Mouse (Mus musculus): ENCODE data around the gene Sh3pxd2a. TPM values are rescaled to one million over a fixed set of nuclear protein-coding genes. Genes with fewer than 3 reads are reported as not detected.

Sh3pxd2a gene
- polyA plus RNA-seq, 1 experiment from 2014 or later = 1.7 TPM

- H3K36me3 ChIP-seq = peaks cover 62% of the 10 kb centered on the region
- peaks cover 15% of the 10 kb centered on the region; the same call in 1 of the 2 replicates for H3K27me3 ChIP-seq (ENCODE audit: low read depth, poor library complexity, severe bottlenecking)
- no peaks in the 10 kb centered on the region for H3K9me3 ChIP-seq (replicated peaks)
- peak overlapping the region; percentile 70 for H3K27ac ChIP-seq (replicated peaks)
- H3K4me1 ChIP-seq = peaks cover 46% of the 10 kb centered on the region
- no peak for DNase-seq (ENCODE audit: low spot score)
- WGBS = 69% methylated on average over 17 of the region's 17 CpGs
- no peak overlapping the region for H3K4me3 ChIP-seq
Observed at GRCm38 (mm10) chr19:47286886-47287450, 177.2 kb downstream of the Sh3pxd2a start.

GRCm38 (mm10) chr19:47285581-47285980 is 178.6 kb downstream of the Sh3pxd2a start:
- no peaks in the 10 kb centered on the region for H3K9me3 ChIP-seq (replicated peaks)
- H3K4me3 ChIP-seq = no peak overlapping the region
- H3K4me1 ChIP-seq = peaks cover 32% of the 10 kb centered on the region
- WGBS = 81% methylated on average over 6 of the region's 6 CpGs
- peaks cover 15% of the 10 kb centered on the region; the same call in 1 of the 2 replicates for H3K27me3 ChIP-seq (ENCODE audit: low read depth, poor library complexity, severe bottlenecking)
- no peak for DNase-seq (ENCODE audit: low spot score)
- 0 out of 2 replicates have a peak overlapping the region, but pooled peaks have one; percentile 70 for H3K27ac ChIP-seq (replicated peaks)
- H3K36me3 ChIP-seq = peaks cover 73% of the 10 kb centered on the region

DNA sequence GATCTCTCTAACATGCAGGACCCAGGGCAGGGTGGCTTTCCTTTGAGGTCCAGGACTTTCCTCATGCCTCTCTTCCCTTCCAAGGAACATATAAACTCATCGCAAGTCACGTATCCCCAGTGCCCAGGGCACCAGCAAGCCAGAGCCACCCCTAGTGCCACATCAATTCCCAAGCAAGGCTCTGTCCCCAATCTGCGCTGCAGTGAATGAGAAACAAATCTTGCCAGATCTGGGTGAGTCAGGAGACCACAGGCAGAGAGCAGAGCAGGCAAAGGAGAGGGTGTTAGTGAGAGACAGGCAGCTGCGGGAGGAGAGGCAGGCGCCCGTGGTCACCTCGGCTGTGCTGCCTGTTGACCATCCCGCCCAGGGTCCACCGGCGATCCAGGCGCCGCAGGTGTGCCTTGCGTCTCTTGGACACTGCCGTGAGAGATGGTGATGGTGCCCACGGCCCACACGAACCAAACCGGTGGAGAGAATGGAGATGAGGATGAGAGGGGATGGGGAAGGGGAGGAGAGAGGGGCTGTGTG is 181.4 kb downstream of the Sh3pxd2a start:
- Histone ChIP-seq H3K4me1 (peaks cover 22% of the 10 kb centered on the region), H3K4me3 (no peak overlapping the region), H3K36me3 (peaks cover 82% of the 10 kb centered on the region), H3K9me3 (replicated peaks) (no peaks in the 10 kb centered on the region), H3K27ac (replicated peaks) (no peak overlapping the region), H3K27me3 (ENCODE audit: low read depth, poor library complexity, severe bottlenecking) (no peaks in the 10 kb centered on the region)
- no peak for DNase-seq (ENCODE audit: low spot score)
- 96% methylated on average over 17 of the region's 17 CpGs for WGBS

DNA sequence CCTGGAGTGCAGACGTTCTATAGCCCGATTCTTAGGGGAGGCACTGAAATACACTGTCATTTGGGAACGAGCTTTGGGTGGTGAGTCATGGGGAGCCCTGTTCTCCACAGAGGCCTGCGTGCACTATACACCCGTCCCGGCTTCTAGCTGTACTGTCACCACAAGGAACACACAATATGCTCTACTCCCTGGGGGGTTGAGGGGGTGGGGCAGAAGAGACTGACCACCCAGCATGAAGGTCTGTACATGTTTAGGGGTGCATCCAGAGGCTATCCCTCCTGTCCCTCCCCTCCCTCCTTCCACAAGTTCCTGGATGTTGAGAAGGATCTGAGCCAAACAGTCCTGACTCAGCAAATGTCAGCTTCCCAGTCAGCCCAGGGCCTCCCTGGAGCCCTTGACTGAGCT is 182.1 kb downstream of the Sh3pxd2a start:
- 86% methylated on average over 6 of the region's 6 CpGs for WGBS
- 0 out of 2 replicates have a peak overlapping the region, but pooled peaks have one; percentile 43 for H3K27ac ChIP-seq (replicated peaks)
- no peak overlapping the region for H3K4me3 ChIP-seq
- peaks cover 83% of the 10 kb centered on the region for H3K36me3 ChIP-seq
- no peaks in the 10 kb centered on the region for H3K27me3 ChIP-seq (ENCODE audit: low read depth, poor library complexity, severe bottlenecking)
- DNase-seq (ENCODE audit: low spot score) = no peak
- peaks cover 15% of the 10 kb centered on the region for H3K4me1 ChIP-seq
- H3K9me3 ChIP-seq (replicated peaks) = no peaks in the 10 kb centered on the region

- Histone ChIP-seq H3K4me3 (no peak overlapping the region), H3K36me3 (peaks cover 83% of the 10 kb centered on the region), H3K4me1 (peaks cover 4% of the 10 kb centered on the region), H3K27me3 (ENCODE audit: low read depth, poor library complexity, severe bottlenecking) (no peaks in the 10 kb centered on the region), H3K9me3 (replicated peaks) (no peaks in the 10 kb centered on the region), H3K27ac (replicated peaks) (no peak overlapping the region; the same call in 1 of the 2 replicates)
- WGBS = 82% methylated on average over 9 of the region's 9 CpGs
- DNase-seq (ENCODE audit: low spot score) = no peak
Observed at GRCm38 (mm10) chr19:47280894-47281293, 183.3 kb downstream of the Sh3pxd2a start.

DNA sequence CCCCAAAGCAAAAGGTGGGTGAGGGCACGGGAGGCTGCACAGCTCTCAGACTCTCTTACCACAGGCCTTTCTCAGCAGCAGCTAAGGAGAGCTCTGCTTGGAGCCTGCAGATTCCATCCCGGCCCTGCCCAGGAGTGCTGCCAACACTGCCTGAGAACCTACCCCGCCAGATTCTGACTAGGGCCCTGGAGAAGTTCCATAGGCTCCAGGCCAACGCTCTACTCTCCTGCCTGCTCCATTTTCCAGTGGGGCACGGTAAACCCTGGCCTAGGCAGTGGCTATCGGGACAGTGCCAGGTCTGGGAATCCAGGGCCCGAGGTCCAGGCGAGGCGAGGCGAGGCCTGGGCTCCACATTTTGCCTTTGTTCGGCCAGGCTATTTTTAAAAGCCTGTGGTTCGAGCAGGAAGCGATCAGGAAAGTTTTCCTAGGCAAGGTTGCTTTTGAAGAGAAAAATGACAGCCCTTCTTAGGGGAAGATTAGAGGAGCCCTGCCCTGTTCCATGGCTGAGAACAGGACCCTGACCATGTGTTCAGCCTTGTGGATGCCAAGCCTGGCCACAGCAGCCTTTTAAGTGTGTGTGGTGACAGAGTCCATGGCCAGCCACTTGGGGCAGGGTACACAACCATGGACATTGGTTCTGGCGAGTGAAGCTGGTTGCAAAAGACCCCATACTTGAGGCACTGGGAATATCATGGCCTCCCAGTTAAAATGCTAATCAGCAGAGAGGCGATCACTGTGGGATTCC is 184.2 kb downstream of the Sh3pxd2a start:
- WGBS = 87% methylated on average over 15 of the region's 15 CpGs
- no peak overlapping the region for H3K27ac ChIP-seq (replicated peaks)
- H3K9me3 ChIP-seq (replicated peaks) = no peaks in the 10 kb centered on the region
- no peak for DNase-seq (ENCODE audit: low spot score)
- no peaks in the 10 kb centered on the region for H3K27me3 ChIP-seq (ENCODE audit: low read depth, poor library complexity, severe bottlenecking)
- H3K36me3 ChIP-seq = peaks cover 80% of the 10 kb centered on the region
- H3K4me1 ChIP-seq = no peaks in the 10 kb centered on the region
- no peak overlapping the region for H3K4me3 ChIP-seq

DNA sequence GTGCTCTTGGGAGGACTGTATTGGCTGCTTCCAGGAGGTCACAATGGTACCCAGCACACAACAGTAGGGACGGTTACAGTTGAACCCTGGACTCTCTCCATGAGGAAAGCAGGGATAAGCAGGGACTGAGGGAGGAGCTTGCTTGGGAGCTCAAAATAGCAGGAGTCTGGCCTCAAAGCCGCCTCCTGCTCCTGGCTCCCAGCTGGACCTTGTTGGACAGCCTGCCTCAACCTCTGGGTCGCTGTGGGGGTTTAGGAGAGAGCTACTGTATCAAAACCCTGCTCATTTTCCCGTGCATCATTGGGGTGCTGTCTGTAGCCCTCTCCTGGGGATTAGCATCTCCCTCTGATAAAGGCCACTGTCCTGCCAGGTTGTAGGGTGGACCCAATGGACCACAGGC is 184.8 kb downstream of the Sh3pxd2a start:
- Histone ChIP-seq H3K4me3 (no peak overlapping the region), H3K9me3 (replicated peaks) (no peaks in the 10 kb centered on the region), H3K27ac (replicated peaks) (no peak overlapping the region), H3K27me3 (ENCODE audit: low read depth, poor library complexity, severe bottlenecking) (no peaks in the 10 kb centered on the region), H3K4me1 (no peaks in the 10 kb centered on the region), H3K36me3 (peaks cover 78% of the 10 kb centered on the region)
- DNase-seq (ENCODE audit: low spot score) = no peak
- WGBS = 80% methylated on average over 4 of the region's 4 CpGs

DNA sequence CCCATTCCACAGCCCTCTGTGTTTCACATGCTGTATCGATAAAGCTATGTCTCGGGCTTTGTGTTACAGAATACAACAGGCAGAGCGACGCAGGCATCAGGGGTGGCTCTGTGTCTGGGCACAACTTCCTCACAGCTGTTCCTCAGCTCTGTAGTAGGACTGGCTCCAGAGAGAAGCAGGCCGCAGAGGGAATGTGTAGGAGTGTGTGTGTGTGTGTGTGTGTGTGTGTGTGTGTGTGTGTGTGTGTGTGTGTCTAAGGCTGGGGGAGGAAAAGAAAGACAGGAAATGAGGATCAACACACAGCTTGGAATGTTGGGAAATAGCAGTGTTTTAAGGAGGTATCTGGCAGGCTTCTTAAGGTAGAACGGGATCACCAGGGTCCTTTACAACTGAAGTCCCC is 187.5 kb downstream of the Sh3pxd2a start:
- Histone ChIP-seq H3K9me3 (replicated peaks) (no peaks in the 10 kb centered on the region), H3K4me3 (no peak overlapping the region), H3K27ac (replicated peaks) (no peak overlapping the region; the same call in 1 of the 2 replicates), H3K36me3 (peaks cover 77% of the 10 kb centered on the region), H3K27me3 (ENCODE audit: low read depth, poor library complexity, severe bottlenecking) (no peaks in the 10 kb centered on the region), H3K4me1 (no peaks in the 10 kb centered on the region)
- DNase-seq (ENCODE audit: low spot score) = no peak
- 94% methylated on average over 6 of the region's 6 CpGs for WGBS

DNA sequence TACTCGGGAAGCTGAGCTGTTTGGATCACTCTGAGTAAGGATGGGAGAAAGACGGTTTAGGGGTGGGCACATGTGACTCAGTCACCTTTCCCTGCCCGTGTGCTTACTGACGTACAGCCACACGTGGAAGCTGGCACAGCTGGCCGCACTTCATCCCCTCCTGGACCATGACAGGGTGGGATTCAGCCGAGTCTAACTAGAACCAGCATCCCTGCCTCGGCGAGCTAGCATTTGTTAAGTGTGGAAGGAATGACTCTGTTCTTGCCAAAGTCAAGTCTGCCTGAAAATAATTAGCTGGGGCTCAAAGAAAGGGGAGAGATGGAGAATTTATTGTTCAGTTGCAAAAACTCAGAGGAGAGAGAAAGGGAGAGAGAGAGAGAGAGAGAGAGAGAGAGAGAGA is 193.7 kb downstream of the Sh3pxd2a start:
- Histone ChIP-seq H3K4me1 (no peaks in the 10 kb centered on the region), H3K27ac (replicated peaks) (no peak overlapping the region), H3K27me3 (ENCODE audit: low read depth, poor library complexity, severe bottlenecking) (no peaks in the 10 kb centered on the region), H3K4me3 (no peak overlapping the region), H3K36me3 (peaks cover 78% of the 10 kb centered on the region), H3K9me3 (replicated peaks) (no peaks in the 10 kb centered on the region)
- DNase-seq (ENCODE audit: low spot score) = no peak
- WGBS = 86% methylated on average over 9 of the region's 9 CpGs

DNA sequence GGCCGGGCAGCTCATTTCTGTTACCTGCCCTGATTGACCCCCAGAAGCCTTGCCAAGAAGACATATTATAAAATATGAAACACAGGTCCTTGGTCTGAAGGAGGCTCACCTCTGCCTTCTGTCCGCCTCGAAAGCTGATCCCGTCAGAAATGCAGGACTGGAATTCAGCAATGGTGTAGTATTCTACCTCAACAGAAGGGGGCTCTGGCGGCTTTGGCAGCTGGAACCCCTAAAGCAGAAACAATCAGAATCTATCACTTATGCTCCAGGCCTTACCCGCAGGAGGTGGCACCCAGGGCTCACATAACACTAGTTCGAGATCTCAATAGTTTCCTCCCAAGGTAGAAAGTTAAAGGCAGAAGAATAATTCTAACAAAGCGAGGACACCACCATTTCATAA is 194.5 kb downstream of the Sh3pxd2a start:
- Histone ChIP-seq H3K4me1 (peaks cover under 1% of the 10 kb centered on the region; the same call in 1 of the 2 replicates), H3K4me3 (no peak overlapping the region), H3K27ac (replicated peaks) (no peak overlapping the region), H3K27me3 (ENCODE audit: low read depth, poor library complexity, severe bottlenecking) (no peaks in the 10 kb centered on the region), H3K9me3 (replicated peaks) (no peaks in the 10 kb centered on the region), H3K36me3 (peaks cover 79% of the 10 kb centered on the region)
- DNase-seq (ENCODE audit: low spot score) = no peak
- 52% methylated on average over 8 of the region's 8 CpGs for WGBS

DNA sequence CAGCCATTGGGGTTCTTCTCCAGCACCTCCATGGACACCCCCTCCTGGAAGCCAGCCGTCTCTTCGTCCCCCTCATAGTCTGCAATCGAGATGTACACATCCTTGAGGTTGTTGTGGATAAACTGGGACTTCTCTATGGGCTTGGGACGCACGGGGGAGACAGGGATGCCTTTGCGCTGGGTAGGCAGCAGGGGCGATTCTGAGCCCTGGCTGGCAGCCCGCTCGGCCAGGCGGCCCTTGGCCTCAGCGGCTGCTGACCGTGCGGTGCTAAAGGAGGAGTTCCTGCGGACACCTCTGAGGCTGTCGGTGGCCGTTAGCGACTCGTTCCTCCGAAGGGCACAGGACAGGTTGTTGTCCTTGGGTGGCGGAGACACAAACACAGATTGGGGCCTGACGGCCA is 197.1 kb downstream of the Sh3pxd2a start:
- H3K27me3 ChIP-seq (ENCODE audit: low read depth, poor library complexity, severe bottlenecking) = no peaks in the 10 kb centered on the region
- no peak for DNase-seq (ENCODE audit: low spot score)
- peaks cover 54% of the 10 kb centered on the region for H3K36me3 ChIP-seq
- H3K4me1 ChIP-seq = peaks cover 6% of the 10 kb centered on the region; the same call in 1 of the 2 replicates
- no peaks in the 10 kb centered on the region for H3K9me3 ChIP-seq (replicated peaks)
- no peak overlapping the region for H3K27ac ChIP-seq (replicated peaks)
- no peak overlapping the region for H3K4me3 ChIP-seq
- 91% methylated on average over 21 of the region's 21 CpGs for WGBS

- Histone ChIP-seq H3K4me3 (no peak overlapping the region), H3K9me3 (replicated peaks) (no peaks in the 10 kb centered on the region), H3K27ac (replicated peaks) (no peak overlapping the region), H3K27me3 (ENCODE audit: low read depth, poor library complexity, severe bottlenecking) (no peaks in the 10 kb centered on the region), H3K36me3 (peaks cover 46% of the 10 kb centered on the region), H3K4me1 (peaks cover 6% of the 10 kb centered on the region; the same call in 1 of the 2 replicates)
- WGBS = 94% methylated on average over 18 of the region's 18 CpGs
- no peak for DNase-seq (ENCODE audit: low spot score)
Observed at GRCm38 (mm10) chr19:47266070-47266801, 198.0 kb downstream of the Sh3pxd2a start.
